Mouse (Mus musculus) erythroblast, embryonic 14.5 days (primary cell): ENCODE results near the gene Pnmal1.
A peak's percentile ranks its signal among the peaks of the same experiment; 100 is the strongest.

Experiments
- GATA1 ChIP-seq: IDR thresholded peaks from 2 replicates; pipeline ENCODE4 v1.6.1; 2012; ENCODE audit warnings: low read length, inconsistent platforms, mixed read lengths
- TAL1 ChIP-seq: IDR thresholded peaks from 3 replicates; pipeline ENCODE4 v1.6.1; 2012; ENCODE audit warnings: low read length, inconsistent platforms, mixed read lengths

DNA sequence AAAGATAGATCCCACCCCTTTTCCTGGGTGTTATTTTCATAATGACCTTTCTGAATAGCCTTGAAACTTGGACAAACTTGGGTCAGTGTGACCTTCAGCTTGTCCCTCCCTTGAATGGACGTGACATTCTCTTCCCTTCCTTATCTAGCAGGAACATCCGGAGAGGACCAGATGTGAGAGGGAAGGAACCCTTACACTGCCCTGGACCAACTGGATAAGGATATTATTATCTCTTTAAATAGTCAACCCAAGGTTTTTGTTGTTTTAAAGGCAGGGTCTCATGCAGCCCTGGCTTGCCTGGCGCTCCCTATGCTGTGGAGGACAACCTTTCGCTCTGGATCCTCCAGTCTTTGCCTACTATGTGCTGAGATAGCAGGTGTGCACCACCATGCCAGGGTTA, 39.8 kb downstream of the Pnmal1 start:
- TF ChIP-seq GATA1 (no peak), TAL1 (peak; percentile 44; the same call in 2 of the 3 replicates)
